Mouse (Mus musculus) embryonic facial prominence, embryonic 13.5 days (tissue): ENCODE measurements around the gene Atp6v0e. TPM values are rescaled to one million over a fixed set of nuclear protein-coding genes. Genes with fewer than 3 reads are reported as not detected.
A peak's percentile ranks its signal among the peaks of the same experiment; 100 is the strongest.

Experiments
- ATAC-seq: fragments of 200-750 bp; cut with Nextera tagmentation; 2 replicates; pipeline ENCODE4 v1.8.0; 2017; ENCODE audit warnings: low read depth; ENCODE audit not compliant: insufficient number of reproducible peaks, insufficient read depth, low FRiP score, low TSS enrichment
- H3K27ac ChIP-seq: fragments of 300-500 bp; sonication (generic); 2 replicates; pipeline ENCODE4 v1.5.1; 2015; ENCODE audit warnings: moderate library complexity, mild to moderate bottlenecking, inconsistent platforms
- H3K27me3 ChIP-seq: fragments of 300-500 bp; sonication (generic); 2 replicates; pipeline ENCODE4 v1.6.1; 2015; ENCODE audit warnings: mild to moderate bottlenecking, inconsistent platforms
- H3K36me3 ChIP-seq: fragments of 300-500 bp; sonication (generic); 2 replicates; pipeline ENCODE4 v1.6.1; 2015; ENCODE audit warnings: mild to moderate bottlenecking, inconsistent platforms
- H3K4me1 ChIP-seq: fragments of 300-500 bp; sonication (generic); 2 replicates; pipeline ENCODE4 v1.6.1; 2015; ENCODE audit warnings: inconsistent platforms
- H3K4me2 ChIP-seq: fragments of 300-500 bp; sonication (generic); 2 replicates; pipeline ENCODE4 v1.6.1; 2015; ENCODE audit warnings: moderate library complexity, mild to moderate bottlenecking, inconsistent platforms
- H3K4me3 ChIP-seq: fragments of 300-500 bp; sonication (generic); 2 replicates; pipeline ENCODE4 v1.5.1; 2015; ENCODE audit warnings: mild to moderate bottlenecking, inconsistent platforms
- H3K9ac ChIP-seq: fragments of 300-500 bp; sonication (generic); 2 replicates; pipeline ENCODE4 v1.6.1; 2015; ENCODE audit warnings: mild to moderate bottlenecking, inconsistent platforms
- H3K9me3 ChIP-seq: fragments of 300-500 bp; sonication (generic); 2 replicates; pipeline ENCODE4 v1.6.1; 2016; ENCODE audit warnings: inconsistent platforms
- WGBS: fragments of 180-500 bp; shearing (Covaris S2); methylation state at CpG from one replicate; pipeline ENCODE4 v1.1.7; 2015; ENCODE audit warnings: mixed read lengths; 5-methylcytosine and 5-hydroxymethylcytosine counted together
- polyA plus RNA-seq: library from polyadenylated mRNA; unstranded; fragments of >200 nt; fragmentation: Nextera tagmentation; extraction: Ambion mirVana; gene quantifications from 2 replicates; pipeline ENCODE4 v1.2.1, GENCODE M21; 2015

Atp6v0e gene
- polyA plus RNA-seq, 1 experiment from 2014 or later, result 180 TPM

- no peak for ATAC-seq
Measured at GRCm38 (mm10) chr17:26662204-26662603, 827 bp upstream of the Atp6v0e start.

GRCm38 (mm10) chr17:26665600-26665999 is 2.6 kb downstream of the Atp6v0e start:
- no peak overlapping the region for H3K27ac ChIP-seq
- H3K4me2 ChIP-seq, result no peak overlapping the region
- 83% methylated on average over 4 of the region's 4 CpGs for WGBS
- no peaks in the 10 kb centered on the region for H3K9me3 ChIP-seq
- H3K27me3 ChIP-seq, result no peaks in the 10 kb centered on the region
- H3K9ac ChIP-seq, result no peak overlapping the region
- no peak overlapping the region for H3K4me3 ChIP-seq
- H3K36me3 ChIP-seq, result no peaks in the 10 kb centered on the region
- no peak for ATAC-seq
- H3K4me1 ChIP-seq, result peaks cover 9% of the 10 kb centered on the region

More at GRCm38 (mm10) chr17:26662204-26662603, 827 bp upstream of the Atp6v0e start:
- Histone ChIP-seq H3K9ac (no peak overlapping the region), H3K9me3 (no peaks in the 10 kb centered on the region), H3K27ac (no peak overlapping the region), H3K4me3 (no peak overlapping the region), H3K4me1 (peaks cover 9% of the 10 kb centered on the region), H3K4me2 (no peak overlapping the region), H3K36me3 (no peaks in the 10 kb centered on the region), H3K27me3 (no peaks in the 10 kb centered on the region)
- WGBS, result 88% methylated on average over 5 of the region's 5 CpGs

- Histone ChIP-seq H3K4me3 (no peak overlapping the region), H3K36me3 (no peaks in the 10 kb centered on the region), H3K27ac (no peak overlapping the region), H3K9me3 (0 out of 2 replicates have a peak, but pooled peaks cover 3% of the 10 kb centered on the region), H3K4me1 (no peaks in the 10 kb centered on the region; the same call in 1 of the 2 replicates), H3K27me3 (no peaks in the 10 kb centered on the region), H3K4me2 (no peak overlapping the region), H3K9ac (no peak overlapping the region)
- 51% methylated on average over 4 of the region's 4 CpGs for WGBS
- no peak for ATAC-seq
Measured at GRCm38 (mm10) chr17:26671268-26671667, 8.2 kb downstream of the Atp6v0e start.

GRCm38 (mm10) chr17:26675845-26676244 is 12.8 kb downstream of the Atp6v0e start:
- H3K27me3 ChIP-seq, result no peaks in the 10 kb centered on the region

GRCm38 (mm10) chr17:26676252-26676615 is 13.2 kb downstream of the Atp6v0e start:
- 0 out of 2 replicates have a peak, but pooled peaks cover 3% of the 10 kb centered on the region for H3K9me3 ChIP-seq
- under 1% methylated on average over 30 of the region's 30 CpGs for WGBS
- peak; percentile 87 for ATAC-seq
- peaks cover 10% of the 10 kb centered on the region; the same call in 1 of the 2 replicates for H3K36me3 ChIP-seq
- peaks cover 19% of the 10 kb centered on the region for H3K4me1 ChIP-seq
- peak overlapping the region; percentile 88 for H3K27ac ChIP-seq
- peak overlapping the region; percentile 82 for H3K9ac ChIP-seq
- no peaks in the 10 kb centered on the region for H3K27me3 ChIP-seq
- H3K4me2 ChIP-seq, result peak overlapping the region; percentile 71
- peak overlapping the region; percentile 91 for H3K4me3 ChIP-seq

More at GRCm38 (mm10) chr17:26675845-26676244, 12.8 kb downstream of the Atp6v0e start:
- Histone ChIP-seq H3K4me2 (peak overlapping the region; percentile 71), H3K4me1 (peaks cover 19% of the 10 kb centered on the region), H3K27ac (no peak overlapping the region; the same call in 1 of the 2 replicates), H3K36me3 (peaks cover 8% of the 10 kb centered on the region; the same call in 1 of the 2 replicates), H3K4me3 (peak overlapping the region; percentile 91), H3K9me3 (0 out of 2 replicates have a peak, but pooled peaks cover 3% of the 10 kb centered on the region), H3K9ac (peak overlapping the region; percentile 82)
- ATAC-seq, result no peak; the same call in 1 of the 2 replicates
- 23% methylated on average over 7 of the region's 7 CpGs for WGBS

GRCm38 (mm10) chr17:26676616-26677376 is 13.8 kb downstream of the Atp6v0e start:
- Histone ChIP-seq H3K4me2 (peak overlapping the region; percentile 71), H3K36me3 (peaks cover 14% of the 10 kb centered on the region; the same call in 1 of the 2 replicates), H3K27me3 (no peaks in the 10 kb centered on the region), H3K9ac (peak overlapping the region; percentile 82), H3K9me3 (0 out of 2 replicates have a peak, but pooled peaks cover 3% of the 10 kb centered on the region), H3K4me1 (peaks cover 19% of the 10 kb centered on the region), H3K4me3 (peak overlapping the region; percentile 91), H3K27ac (peak overlapping the region; percentile 88)
- WGBS, result 3% methylated on average over 26 of the region's 26 CpGs
- ATAC-seq, result peak; percentile 77; the same call in 1 of the 2 replicates

- peak overlapping the region; percentile 91; the same call in 1 of the 2 replicates for H3K4me3 ChIP-seq
- ATAC-seq, result no peak
- no peak overlapping the region for H3K27ac ChIP-seq
- H3K4me1 ChIP-seq, result peaks cover 19% of the 10 kb centered on the region
- H3K27me3 ChIP-seq, result no peaks in the 10 kb centered on the region
- H3K4me2 ChIP-seq, result peak overlapping the region; percentile 71
- peaks cover 16% of the 10 kb centered on the region for H3K36me3 ChIP-seq
- WGBS, result 85% methylated on average over 7 of the region's 7 CpGs
- H3K9ac ChIP-seq, result peak overlapping the region; percentile 21; the same call in 1 of the 2 replicates
- H3K9me3 ChIP-seq, result 0 out of 2 replicates have a peak, but pooled peaks cover 3% of the 10 kb centered on the region
Measured at GRCm38 (mm10) chr17:26677711-26678637, 14.9 kb downstream of the Atp6v0e start.

- no peak overlapping the region for H3K27ac ChIP-seq
- H3K27me3 ChIP-seq, result no peaks in the 10 kb centered on the region
- no peak overlapping the region for H3K4me2 ChIP-seq
- no peak overlapping the region for H3K9ac ChIP-seq
- no peak overlapping the region for H3K4me3 ChIP-seq
- 90% methylated on average over 6 of the region's 6 CpGs for WGBS
- H3K4me1 ChIP-seq, result peaks cover 19% of the 10 kb centered on the region
- no peak for ATAC-seq
- no peaks in the 10 kb centered on the region for H3K9me3 ChIP-seq
- peaks cover 34% of the 10 kb centered on the region for H3K36me3 ChIP-seq
Measured at GRCm38 (mm10) chr17:26681276-26681675, 18.2 kb downstream of the Atp6v0e start.

- Histone ChIP-seq H3K4me1 (peaks cover 32% of the 10 kb centered on the region), H3K27me3 (no peaks in the 10 kb centered on the region), H3K9ac (no peak overlapping the region), H3K4me3 (no peak overlapping the region), H3K4me2 (no peak overlapping the region), H3K9me3 (no peaks in the 10 kb centered on the region), H3K27ac (peak overlapping the region; percentile 23; the same call in 1 of the 2 replicates), H3K36me3 (peaks cover 23% of the 10 kb centered on the region)
- 81% methylated on average over 17 of the region's 17 CpGs for WGBS
- ATAC-seq, result peak; percentile 49; the same call in 1 of the 2 replicates
Measured at GRCm38 (mm10) chr17:26686334-26687000, 23.4 kb downstream of the Atp6v0e start.

GRCm38 (mm10) chr17:26688795-26689735 is 26.0 kb downstream of the Atp6v0e start:
- 34% methylated on average over 8 of the region's 8 CpGs for WGBS
- Histone ChIP-seq H3K4me1 (peaks cover 42% of the 10 kb centered on the region), H3K9ac (peak overlapping the region; percentile 49), H3K4me3 (no peak overlapping the region), H3K9me3 (no peaks in the 10 kb centered on the region), H3K27ac (peak overlapping the region; percentile 91), H3K36me3 (peaks cover 10% of the 10 kb centered on the region; the same call in 1 of the 2 replicates), H3K27me3 (no peaks in the 10 kb centered on the region), H3K4me2 (peak overlapping the region; percentile 32)
- ATAC-seq, result peak; percentile 44; the same call in 1 of the 2 replicates
